Mouse (Mus musculus) kidney, adult 8-10 months (tissue): ENCODE measurements around the gene Mthfsd.

Source experiments
- DNase-seq, 2 experiments: peaks; one replicate each; pipeline ENCODE4 v3.0.0; 2022

Mthfsd gene

GRCm38 (mm10) chr8:121063649-121064048 is 44.5 kb downstream of the Mthfsd start:
- DNase-seq: no peak

DNA sequence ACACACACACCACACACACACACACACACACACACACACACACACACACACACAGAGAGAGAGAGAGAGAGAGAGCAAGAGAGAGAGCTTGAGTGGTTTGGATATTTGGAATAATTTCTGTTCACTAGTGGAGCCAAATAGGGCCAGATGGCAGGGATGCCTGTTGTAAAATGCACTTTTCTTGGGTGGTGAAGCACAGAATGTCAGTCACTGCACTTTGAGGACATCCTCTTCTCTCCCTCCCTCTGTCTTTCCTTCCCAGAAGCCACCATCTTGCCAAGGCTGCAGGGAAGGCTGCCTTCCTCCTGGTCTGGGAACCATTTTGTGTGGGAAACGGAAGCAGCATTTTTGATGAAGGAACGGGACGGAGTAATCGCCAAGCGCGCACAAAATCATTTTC is 45.7 kb downstream of the Mthfsd start:
- no peak for DNase-seq

GRCm38 (mm10) chr8:121059098-121059497 is 49.1 kb downstream of the Mthfsd start:
- no peak for DNase-seq

- no peak for DNase-seq
Measured at GRCm38 (mm10) chr8:121058081-121058480, 50.1 kb downstream of the Mthfsd start.

GRCm38 (mm10) chr8:121047441-121047840 is 60.8 kb downstream of the Mthfsd start:
- peak in 1 of 2 experiments; percentile 6 for DNase-seq

GRCm38 (mm10) chr8:121043719-121044440 is 64.3 kb downstream of the Mthfsd start:
- no peak for DNase-seq
